Mouse (Mus musculus) right cerebral cortex, postnatal 14 days (tissue): ENCODE results near the gene Gm13030.
"Not testable (repeated sequence)": the region's sequence is repeated elsewhere in the genome, so short reads cannot be mapped to it uniquely, and the experiment has no call there.

Experiments
- DNase-seq: peaks from one replicate; pipeline ENCODE4 v3.0.0; 2022

Gm13030 gene

GRCm38 (mm10) chr4:138873864-138874263, at the start of gene Gm13030:
TSS of gene Gm13030 (minus strand) at chr4:138873964.
- no peak for DNase-seq

DNA sequence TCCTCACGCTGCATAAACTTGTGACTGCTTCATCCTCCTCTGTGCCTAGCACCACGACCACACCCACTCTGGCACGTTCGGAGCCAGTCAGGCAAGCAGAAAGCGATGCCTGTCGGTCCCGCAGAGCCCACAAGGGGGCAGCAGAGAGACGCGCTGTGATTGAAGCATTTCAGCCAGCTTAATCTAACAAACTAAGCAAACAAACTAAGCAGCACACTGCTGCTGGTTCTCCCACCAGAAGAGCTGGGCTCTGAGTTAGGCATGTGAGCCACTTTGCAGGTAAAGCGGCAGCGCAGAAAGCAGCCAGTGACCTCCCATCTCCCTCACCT, 48.3 kb upstream of the Gm13030 start:
- DNase-seq: peak; percentile 94

DNA sequence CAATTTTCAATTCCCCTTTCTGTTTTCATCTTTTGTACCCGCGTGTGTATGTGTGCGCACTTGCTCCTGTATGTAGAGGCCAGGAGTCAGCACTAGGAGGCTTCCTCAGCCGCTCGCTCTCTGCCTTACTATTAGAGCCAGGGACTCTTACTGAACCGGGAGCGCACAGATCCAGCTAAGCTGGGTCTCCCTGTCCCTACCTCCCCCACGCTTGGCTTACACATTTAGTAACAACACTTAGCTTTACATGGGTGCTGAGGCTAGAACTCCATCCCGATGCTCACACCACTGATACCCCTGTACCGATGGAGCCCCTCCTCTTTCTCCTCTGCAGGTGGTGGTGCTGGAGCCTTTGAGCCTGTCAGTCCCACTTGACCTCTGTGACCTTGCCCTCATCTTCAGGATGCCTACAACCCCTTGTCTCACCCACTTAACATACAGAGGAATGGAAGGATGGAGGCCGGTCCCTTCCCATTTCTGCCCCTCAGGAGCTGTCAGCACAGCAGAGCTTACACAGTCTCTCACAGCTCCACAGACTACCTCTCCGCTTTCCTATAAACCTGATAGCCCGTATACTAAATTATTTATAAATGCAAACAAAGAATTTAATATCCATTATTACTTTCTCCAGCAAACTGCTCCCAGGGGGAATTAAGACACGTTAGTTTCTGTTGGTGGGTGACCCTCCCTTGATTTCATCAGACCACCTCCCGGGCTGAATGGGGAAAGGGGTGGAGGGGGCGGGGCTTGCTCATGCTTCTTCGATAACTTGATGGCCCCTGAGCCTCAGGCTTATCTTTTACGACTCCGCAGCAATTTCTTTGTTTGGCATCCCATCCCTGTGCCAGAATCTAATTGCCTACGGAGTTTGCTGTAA, 47.7 kb upstream of the Gm13030 start:
- DNase-seq: no peak

DNA sequence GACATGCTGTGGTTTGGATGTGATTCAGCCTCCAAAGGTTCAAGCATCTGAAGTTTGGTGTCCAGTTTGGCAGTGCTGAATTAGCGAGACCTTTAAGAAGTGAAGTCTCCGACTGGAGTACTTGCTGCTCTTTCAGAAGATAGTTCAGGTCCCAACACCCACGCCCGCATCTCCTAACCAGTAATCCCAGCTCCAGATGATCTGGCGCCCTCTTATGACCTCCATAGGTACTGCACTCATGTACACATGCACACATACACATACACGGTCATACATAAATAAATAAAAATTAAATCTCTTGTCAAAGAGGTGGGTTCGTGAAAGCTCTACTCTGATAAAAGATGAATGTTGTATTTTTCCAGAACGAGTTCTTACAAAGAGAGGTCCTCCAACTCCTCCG, 43.5 kb upstream of the Gm13030 start:
- DNase-seq: no peak

GRCm38 (mm10) chr4:138913797-138914196, 40.0 kb upstream of the Gm13030 start, which contains the start of gene Otud3:
TSS of gene Otud3 (minus strand) at chr4:138913945.
- peak; percentile 89 for DNase-seq

DNA sequence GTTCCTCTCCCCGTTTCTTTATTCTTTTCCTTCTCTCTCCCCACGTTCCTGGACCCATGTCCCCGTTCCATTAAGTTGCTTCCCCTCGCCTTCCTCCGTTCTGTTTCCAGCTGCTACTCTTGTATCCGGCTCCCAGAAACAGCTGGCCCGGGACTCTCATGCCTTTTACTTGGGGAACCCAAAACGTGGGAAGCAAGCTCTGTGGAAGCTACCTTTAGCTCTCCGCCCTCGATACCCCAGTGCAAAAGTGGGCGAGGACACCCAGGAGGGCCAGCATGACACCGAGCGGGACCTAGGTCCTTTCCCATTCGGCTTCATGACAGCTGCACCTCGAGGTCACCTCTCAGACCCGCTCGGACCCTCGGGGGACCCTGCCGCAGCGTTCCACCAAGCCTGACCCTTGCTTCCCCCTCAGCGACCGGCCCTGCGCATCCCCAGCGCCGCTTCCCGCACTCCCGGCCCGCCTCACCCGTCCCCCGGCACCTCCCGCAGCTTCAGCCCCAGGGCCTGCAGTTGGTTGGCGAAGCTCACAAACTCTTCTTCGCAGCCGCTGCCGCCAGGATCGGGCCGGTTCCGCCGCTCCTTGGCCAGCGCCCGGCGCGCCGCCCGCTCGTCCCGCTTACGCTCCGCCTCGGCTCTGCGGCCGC, 39.5 kb upstream of the Gm13030 start:
- peak; percentile 33 for DNase-seq

- no peak for DNase-seq
These were observed 32.0 kb upstream of the Gm13030 start for GRCm38 (mm10) chr4:138905624-138906337.

DNA sequence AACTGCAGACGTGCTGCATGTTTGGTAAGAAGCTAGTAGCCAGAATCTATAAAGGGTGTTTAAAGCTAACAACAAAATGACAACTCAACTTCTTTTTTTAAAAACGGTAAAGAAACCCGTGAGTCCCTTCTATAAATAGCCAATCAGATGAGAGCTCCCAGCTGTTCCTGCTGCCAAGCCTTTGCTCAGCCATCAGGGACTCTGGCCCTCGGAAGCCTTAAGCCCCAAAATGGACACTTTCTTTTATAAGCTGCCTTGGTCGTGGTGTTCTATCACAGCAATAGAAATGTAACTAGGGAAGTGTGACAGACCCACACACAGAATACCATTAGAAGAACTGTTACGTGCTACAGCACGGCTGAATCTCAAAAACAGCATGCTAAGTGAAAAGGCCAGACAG, 25.6 kb upstream of the Gm13030 start:
- no peak for DNase-seq

- not testable (repeated sequence) for DNase-seq
These were observed 20.0 kb upstream of the Gm13030 start for GRCm38 (mm10) chr4:138893789-138894188.

DNA sequence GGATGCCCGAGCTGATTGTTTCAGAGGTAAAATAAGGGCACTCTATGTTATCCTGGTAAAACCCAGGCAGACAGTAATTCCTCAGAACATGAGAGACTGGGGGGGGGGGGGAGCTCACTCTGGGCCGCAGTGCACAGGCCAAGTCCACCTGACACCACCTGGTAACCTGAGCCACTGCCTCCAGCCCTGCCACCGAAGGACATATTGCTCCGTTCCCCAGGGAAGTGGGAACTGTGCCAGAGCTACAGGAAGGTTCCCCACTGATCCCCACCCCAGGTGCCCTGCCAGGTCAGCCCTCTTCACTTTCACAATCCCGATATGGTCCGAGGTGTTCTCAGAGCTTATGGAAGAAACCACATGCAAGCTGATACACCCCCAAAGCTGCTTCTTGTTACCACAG, 18.9 kb upstream of the Gm13030 start:
- no peak for DNase-seq

DNA sequence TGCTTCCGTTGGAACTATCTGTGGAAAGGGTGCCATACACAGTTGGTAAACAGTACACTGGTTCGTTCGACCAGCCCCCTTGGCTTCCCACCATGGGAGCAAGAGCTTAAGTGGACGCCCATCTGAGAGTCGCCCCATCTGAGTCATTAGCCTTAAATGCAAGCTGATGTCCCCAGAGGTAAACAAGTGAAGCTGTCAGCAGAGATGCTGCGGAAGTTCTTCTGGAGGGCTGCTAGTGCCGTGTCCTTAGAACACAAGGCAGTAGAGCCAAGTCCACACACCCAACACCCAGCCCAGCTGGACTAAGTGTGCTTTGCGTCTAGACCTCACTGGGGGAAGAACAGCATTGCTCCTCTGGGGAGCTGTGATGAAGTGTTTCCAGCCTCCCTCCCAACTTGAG, 15.9 kb upstream of the Gm13030 start:
- no peak for DNase-seq

DNA sequence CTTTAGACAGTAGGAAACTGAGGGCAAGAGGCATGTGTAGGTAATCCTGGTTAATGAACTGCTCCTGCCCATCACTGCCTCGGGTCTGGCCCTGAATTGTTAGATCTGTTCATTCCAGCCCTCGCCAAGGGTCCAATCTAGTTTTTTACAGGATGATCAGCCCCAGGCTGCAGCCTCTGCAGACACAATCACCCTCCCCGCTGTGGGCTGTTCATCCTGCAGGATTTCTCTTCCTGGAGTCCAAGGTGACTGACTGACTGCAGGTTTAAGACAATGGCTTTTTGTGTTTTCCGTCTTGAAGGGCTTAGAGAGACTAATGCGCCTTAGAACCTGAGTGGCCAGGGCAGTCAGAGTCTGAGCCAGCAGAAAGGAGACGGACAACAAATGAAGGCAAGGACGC, 15.4 kb upstream of the Gm13030 start:
- DNase-seq: no peak

DNA sequence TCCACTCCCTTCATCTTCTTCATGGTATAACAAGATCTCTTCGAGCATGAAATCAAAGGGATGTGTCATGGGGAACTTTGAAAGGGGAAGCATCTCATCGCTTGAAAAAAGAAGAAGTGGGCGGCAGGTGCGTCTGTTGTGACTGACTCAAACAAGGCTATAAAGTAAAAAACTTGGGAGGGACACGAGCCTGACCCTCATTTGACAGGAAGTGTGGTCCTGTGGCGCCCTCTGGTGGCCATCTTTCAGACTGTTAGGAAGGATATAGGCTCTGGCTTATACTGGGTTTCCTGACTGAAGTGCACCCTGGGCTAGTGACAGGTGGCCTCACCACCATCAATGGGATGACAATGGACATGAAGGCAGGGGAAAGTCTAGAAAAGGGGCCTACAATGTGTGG, 10.5 kb upstream of the Gm13030 start:
- DNase-seq: peak; percentile 97

GRCm38 (mm10) chr4:138882179-138882578, 8.4 kb upstream of the Gm13030 start:
- DNase-seq: peak; percentile 33

DNA sequence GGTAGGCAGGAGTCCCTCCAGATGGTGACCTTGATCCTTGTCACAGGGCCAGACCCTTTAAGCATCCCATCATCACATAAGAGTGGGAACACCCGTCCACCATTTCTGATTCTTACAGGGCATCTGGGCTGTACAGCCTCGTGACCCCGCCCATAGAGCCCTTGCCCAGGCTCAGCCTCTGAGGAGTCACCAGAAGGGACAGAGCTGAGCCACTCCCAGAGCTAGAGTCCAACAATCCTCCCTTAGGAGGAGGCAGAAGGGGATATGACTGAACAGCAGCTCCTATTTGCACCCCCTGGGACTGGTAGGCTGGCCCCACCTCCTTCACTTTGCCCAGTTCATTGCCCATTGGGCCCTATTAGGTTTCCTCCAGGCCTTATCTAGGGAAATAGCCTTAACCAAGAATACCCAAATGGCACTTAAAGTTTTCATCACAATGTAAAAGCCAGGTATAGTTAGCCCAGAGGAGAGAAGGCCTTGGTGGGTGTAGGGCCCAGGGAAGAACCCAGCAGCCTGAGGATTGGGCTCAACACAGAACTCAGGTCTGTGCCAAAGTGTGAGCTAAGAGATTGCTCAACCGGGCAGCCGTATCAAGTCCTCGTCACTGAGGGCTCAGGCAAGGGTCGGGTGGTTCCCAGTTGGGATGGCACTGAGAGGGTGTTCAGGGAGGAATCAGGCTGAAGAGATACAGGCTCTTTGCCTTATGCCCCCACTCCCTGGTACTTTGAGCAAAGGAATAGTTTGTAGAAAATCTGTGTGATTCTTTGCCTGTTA, 7.2 kb upstream of the Gm13030 start:
- DNase-seq: no peak

- no peak for DNase-seq
These were observed 6.0 kb upstream of the Gm13030 start for GRCm38 (mm10) chr4:138879808-138880207.

DNA sequence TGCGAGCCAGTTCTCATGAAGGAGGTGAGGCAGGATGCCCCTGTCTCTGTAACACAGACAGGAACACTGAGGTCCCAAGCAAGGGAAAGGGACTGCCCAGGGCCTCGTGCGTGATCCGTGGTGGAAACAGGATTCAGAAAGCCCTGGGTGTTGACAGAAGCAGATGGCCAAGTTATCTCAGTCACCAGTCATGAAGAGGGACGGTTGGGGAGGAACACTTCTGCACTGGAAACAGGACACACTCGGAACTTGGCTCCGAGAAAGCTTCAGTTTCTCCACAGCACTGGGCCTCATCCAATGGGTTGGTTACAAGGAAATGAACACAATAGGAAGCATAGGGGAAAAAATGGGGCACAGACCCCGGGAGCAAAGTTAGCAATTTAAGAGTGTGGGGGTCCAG, 5.0 kb upstream of the Gm13030 start:
- no peak for DNase-seq

GRCm38 (mm10) chr4:138877731-138878130, 4.0 kb upstream of the Gm13030 start, which contains the start of gene Pla2g2e:
TSS of gene Pla2g2e (plus strand) at chr4:138877942.
- no peak for DNase-seq

DNA sequence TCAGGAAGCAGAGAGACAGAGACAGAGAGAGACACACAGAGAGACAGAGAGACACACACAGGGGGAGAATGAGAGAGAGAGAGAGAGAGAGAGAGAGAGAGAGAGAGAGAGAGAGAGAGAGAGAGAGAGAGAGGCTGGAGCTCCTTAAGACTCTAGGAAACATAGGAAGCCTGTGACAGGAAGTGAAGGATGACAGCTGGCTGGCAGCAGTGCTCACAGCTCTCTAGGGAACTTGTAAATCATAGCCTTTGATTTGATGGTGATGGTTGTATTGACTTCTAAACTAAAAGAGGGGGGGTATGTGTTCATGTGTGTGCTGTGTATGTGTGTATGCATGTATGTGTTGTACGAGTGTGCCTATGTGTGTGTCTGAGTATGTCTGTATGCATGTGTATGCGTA, 2.2 kb upstream of the Gm13030 start:
- DNase-seq: no peak

GRCm38 (mm10) chr4:138875275-138875674, 1.5 kb upstream of the Gm13030 start:
- not testable (repeated sequence) for DNase-seq

GRCm38 (mm10) chr4:138868666-138869065, 5.1 kb downstream of the Gm13030 start:
- no peak for DNase-seq

DNA sequence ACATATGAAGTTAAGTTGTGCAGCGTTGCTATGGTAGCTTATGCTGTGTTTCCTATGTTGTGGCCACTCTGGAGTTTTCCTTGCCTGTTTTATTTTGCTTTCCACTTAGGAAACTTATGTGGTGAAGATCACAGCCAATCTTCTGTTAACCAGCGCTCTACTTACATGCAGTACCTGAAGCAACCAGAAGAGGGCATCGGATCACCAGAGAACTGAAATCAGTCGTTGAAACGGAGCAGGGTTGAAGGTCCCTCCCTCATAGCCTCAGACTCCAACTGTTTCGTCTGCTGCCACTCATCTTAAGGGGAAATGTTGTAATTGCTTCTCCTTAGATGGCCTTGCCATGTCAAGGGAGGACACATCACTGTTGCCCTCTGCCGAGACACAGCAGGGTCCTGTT, 7.4 kb downstream of the Gm13030 start:
- DNase-seq: peak; percentile 73

DNA sequence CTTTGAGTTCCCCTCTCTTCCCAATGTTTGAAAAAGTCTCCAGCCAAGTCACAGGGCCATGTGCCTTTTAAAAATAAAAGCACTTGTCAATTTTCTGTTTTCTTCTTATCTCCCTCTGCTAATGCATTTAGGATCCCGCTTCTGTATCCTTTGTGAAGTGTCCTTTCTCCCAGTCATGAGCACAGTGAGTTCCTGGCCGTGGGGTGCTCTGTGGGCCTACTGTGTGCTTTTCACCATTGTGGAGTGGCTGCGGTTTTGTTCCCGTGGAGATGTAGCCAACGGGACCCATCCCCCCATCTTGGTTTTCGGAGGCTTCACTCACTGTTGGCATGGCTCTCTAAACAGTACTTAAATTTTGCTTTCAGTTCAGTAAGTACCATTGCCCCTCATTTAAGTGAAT, 7.8 kb downstream of the Gm13030 start:
- DNase-seq: no peak
